Mouse (Mus musculus): ENCODE data around the gene Gapt. TPM values are rescaled to one million over a fixed set of nuclear protein-coding genes. Genes with fewer than 3 reads are reported as not detected.
"Not testable (repeated sequence)": the region's sequence is repeated elsewhere in the genome, so short reads cannot be mapped to it uniquely, and the experiment has no call there.

The Gapt gene
- polyA plus RNA-seq, 1 experiment from 2014 or later: 3.6 TPM

GRCm38 (mm10) chr13:110395179-110395794 is 38.3 kb upstream of the Gapt start:
- no peaks in the 10 kb centered on the region for H3K9me3 ChIP-seq (replicated peaks; ENCODE audit: control insufficient read depth, low read length)
- peak overlapping the region; percentile 82 for H3K4me2 ChIP-seq (ENCODE audit: low read depth, low read length)
- no peaks in the 10 kb centered on the region; the same call in 1 of the 2 replicates for H3K36me3 ChIP-seq (ENCODE audit: control insufficient read depth, insufficient read depth)
- H3K4me3 ChIP-seq (ENCODE audit: low read depth, low read length): peak overlapping the region; percentile 65
- peaks cover 27% of the 10 kb centered on the region for H3K27me3 ChIP-seq (ENCODE audit: control insufficient read depth, insufficient read depth, low read depth, low read length)
- H3K4me1 ChIP-seq (ENCODE audit: control insufficient read depth, low read depth, low read length): no peaks in the 10 kb centered on the region
- H3K9ac ChIP-seq (ENCODE audit: low read depth, low read length): peak overlapping the region; percentile 60
- no peak overlapping the region for H3K27ac ChIP-seq (ENCODE audit: low read length)
- WGBS (ENCODE audit: insufficient replicate concordance): 1% methylated on average over 41 of the region's 41 CpGs
- ATAC-seq (ENCODE audit: low read depth): peak; percentile 9; the same call in 1 of the 2 replicates

- H3K36me3 ChIP-seq (ENCODE audit: control insufficient read depth, insufficient read depth): no peaks in the 10 kb centered on the region; the same call in 1 of the 2 replicates
- H3K27ac ChIP-seq (ENCODE audit: low read length): peak within 1 kb of the TSS; percentile 50; the same call in 1 of the 2 replicates
- ATAC-seq (ENCODE audit: low read depth): peak; percentile 88
Measured at GRCm38 (mm10) chr13:110394291-110395178, 37.5 kb upstream of the Gapt start, which contains the start of gene Plk2. Plk2 (plus strand) TSS chr13:110395046.

DNA sequence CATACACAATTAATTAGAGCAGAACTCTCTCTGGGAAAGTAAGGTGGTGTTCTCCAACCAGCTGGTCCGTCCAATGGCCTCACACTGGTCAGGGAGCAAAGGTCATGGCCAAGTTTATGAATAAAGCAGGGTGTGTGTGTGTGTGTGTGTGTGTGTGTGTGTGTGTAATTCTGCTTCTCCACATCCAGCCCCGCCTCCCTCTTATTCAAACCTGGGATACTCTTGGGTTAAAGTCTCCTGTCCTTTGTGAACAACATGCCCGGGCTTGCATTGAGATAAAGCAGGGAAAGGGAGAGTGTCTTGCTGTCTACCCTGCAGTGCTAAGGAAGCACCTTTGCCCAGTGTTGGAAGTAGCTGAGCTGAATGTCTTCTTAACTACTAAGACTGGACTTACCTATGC is 35.6 kb upstream of the Gapt start:
- Histone ChIP-seq H3K36me3 (ENCODE audit: control insufficient read depth, insufficient read depth) (no peaks in the 10 kb centered on the region; the same call in 1 of the 2 replicates), H3K4me1 (ENCODE audit: control insufficient read depth, low read depth, low read length) (no peaks in the 10 kb centered on the region), H3K9ac (ENCODE audit: low read depth, low read length) (no peak overlapping the region), H3K9me3 (replicated peaks; ENCODE audit: control insufficient read depth, low read length) (no peaks in the 10 kb centered on the region), H3K4me3 (ENCODE audit: low read depth, low read length) (no peak overlapping the region), H3K4me2 (ENCODE audit: low read depth, low read length) (no peak overlapping the region), H3K27me3 (ENCODE audit: control insufficient read depth, insufficient read depth, low read depth, low read length) (peaks cover 27% of the 10 kb centered on the region), H3K27ac (ENCODE audit: low read length) (no peak overlapping the region)
- no peak for ATAC-seq (ENCODE audit: low read depth)
- WGBS (ENCODE audit: insufficient replicate concordance): 26% methylated on average over 3 of the region's 3 CpGs

More at GRCm38 (mm10) chr13:110394291-110395178, 37.5 kb upstream of the Gapt start, which contains the start of gene Plk2:
- Histone ChIP-seq H3K4me2 (ENCODE audit: low read depth, low read length) (peak within 1 kb of the TSS; percentile 82), H3K4me1 (ENCODE audit: control insufficient read depth, low read depth, low read length) (no peaks in the 10 kb centered on the region), H3K27me3 (ENCODE audit: control insufficient read depth, insufficient read depth, low read depth, low read length) (peaks cover 27% of the 10 kb centered on the region), H3K9me3 (replicated peaks; ENCODE audit: control insufficient read depth, low read length) (no peaks in the 10 kb centered on the region), H3K9ac (ENCODE audit: low read depth, low read length) (peak within 1 kb of the TSS; percentile 60), H3K4me3 (ENCODE audit: low read depth, low read length) (peak within 1 kb of the TSS; percentile 65)
- under 1% methylated on average over 71 of the region's 71 CpGs for WGBS (ENCODE audit: insufficient replicate concordance)

- no peaks in the 10 kb centered on the region for H3K36me3 ChIP-seq (ENCODE audit: control insufficient read depth, insufficient read depth)
- peaks cover 27% of the 10 kb centered on the region for H3K27me3 ChIP-seq (ENCODE audit: control insufficient read depth, insufficient read depth, low read depth, low read length)
- H3K4me2 ChIP-seq (ENCODE audit: low read depth, low read length): no peak overlapping the region
- no peaks in the 10 kb centered on the region for H3K9me3 ChIP-seq (replicated peaks; ENCODE audit: control insufficient read depth, low read length)
- 12% methylated on average over 8 of the region's 8 CpGs for WGBS (ENCODE audit: insufficient replicate concordance)
- no peak overlapping the region for H3K9ac ChIP-seq (ENCODE audit: low read depth, low read length)
- ATAC-seq (ENCODE audit: low read depth): no peak
- H3K4me3 ChIP-seq (ENCODE audit: low read depth, low read length): no peak overlapping the region
- H3K27ac ChIP-seq (ENCODE audit: low read length): no peak overlapping the region
- no peaks in the 10 kb centered on the region for H3K4me1 ChIP-seq (ENCODE audit: control insufficient read depth, low read depth, low read length)
Measured at GRCm38 (mm10) chr13:110392210-110392609, 35.2 kb upstream of the Gapt start.

DNA sequence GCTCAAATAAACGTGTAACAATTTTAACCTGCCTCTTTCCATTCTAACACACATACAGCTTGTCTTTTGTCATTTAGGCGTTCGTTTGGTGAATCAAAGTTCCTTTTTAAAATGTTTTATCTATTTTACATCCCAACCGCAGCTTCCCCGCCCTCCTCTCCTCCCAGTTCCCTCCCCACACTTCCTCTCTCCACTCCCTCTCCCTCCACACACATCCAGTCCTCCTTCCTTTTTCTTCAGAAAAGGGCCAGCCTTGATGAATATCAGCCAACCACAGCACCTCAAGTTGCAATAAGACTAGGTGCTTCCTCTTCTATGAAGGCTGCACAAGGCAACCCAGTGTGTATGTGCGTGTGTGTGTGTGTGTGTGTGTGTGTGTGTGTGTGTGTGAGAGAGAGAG is 27.5 kb upstream of the Gapt start:
- Histone ChIP-seq H3K27ac (ENCODE audit: low read length) (no peak overlapping the region), H3K4me3 (ENCODE audit: low read depth, low read length) (no peak overlapping the region), H3K9ac (ENCODE audit: low read depth, low read length) (no peak overlapping the region), H3K27me3 (ENCODE audit: control insufficient read depth, insufficient read depth, low read depth, low read length) (no peaks in the 10 kb centered on the region), H3K4me2 (ENCODE audit: low read depth, low read length) (no peak overlapping the region), H3K36me3 (ENCODE audit: control insufficient read depth, insufficient read depth) (no peaks in the 10 kb centered on the region), H3K9me3 (replicated peaks; ENCODE audit: control insufficient read depth, low read length) (no peaks in the 10 kb centered on the region), H3K4me1 (ENCODE audit: control insufficient read depth, low read depth, low read length) (no peaks in the 10 kb centered on the region)
- 24% methylated on average over 6 of the region's 6 CpGs for WGBS (ENCODE audit: insufficient replicate concordance)
- no peak for ATAC-seq (ENCODE audit: low read depth)

DNA sequence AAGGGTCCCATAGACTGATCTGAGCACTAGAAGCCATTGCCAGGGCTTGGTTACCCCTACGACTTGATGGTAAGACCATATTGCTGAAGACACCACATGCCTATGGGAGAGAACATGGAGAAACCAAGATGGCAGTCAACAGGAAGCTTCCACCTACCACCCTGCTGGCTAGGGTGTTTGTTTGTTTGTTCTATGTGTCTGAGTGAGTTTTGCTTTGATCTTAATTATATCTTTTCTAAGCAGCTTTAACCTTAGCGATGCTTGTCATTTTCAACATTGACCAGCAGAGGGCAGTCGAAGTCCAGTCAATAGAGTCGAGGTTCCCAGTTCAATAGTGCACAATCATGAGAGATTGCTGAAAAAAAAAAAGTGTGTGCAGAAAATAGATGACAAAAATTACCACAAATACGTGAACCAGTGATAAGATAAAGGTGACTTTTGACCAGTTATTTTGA is 25.5 kb upstream of the Gapt start:
- H3K9ac ChIP-seq (ENCODE audit: low read depth, low read length): no peak overlapping the region
- no peak overlapping the region for H3K27ac ChIP-seq (ENCODE audit: low read length)
- no peaks in the 10 kb centered on the region for H3K27me3 ChIP-seq (ENCODE audit: control insufficient read depth, insufficient read depth, low read depth, low read length)
- no peaks in the 10 kb centered on the region for H3K4me1 ChIP-seq (ENCODE audit: control insufficient read depth, low read depth, low read length)
- ATAC-seq (ENCODE audit: low read depth): no peak
- no peak overlapping the region for H3K4me2 ChIP-seq (ENCODE audit: low read depth, low read length)
- H3K9me3 ChIP-seq (replicated peaks; ENCODE audit: control insufficient read depth, low read length): no peaks in the 10 kb centered on the region
- H3K36me3 ChIP-seq (ENCODE audit: control insufficient read depth, insufficient read depth): no peaks in the 10 kb centered on the region
- WGBS (ENCODE audit: insufficient replicate concordance): 17% methylated on average over 5 of the region's 5 CpGs
- H3K4me3 ChIP-seq (ENCODE audit: low read depth, low read length): no peak overlapping the region

- H3K9ac ChIP-seq (ENCODE audit: low read depth, low read length): no peak overlapping the region
- no peaks in the 10 kb centered on the region for H3K27me3 ChIP-seq (ENCODE audit: control insufficient read depth, insufficient read depth, low read depth, low read length)
- WGBS (ENCODE audit: insufficient replicate concordance): 71% methylated on average over 1 of the region's 1 CpGs
- H3K4me2 ChIP-seq (ENCODE audit: low read depth, low read length): no peak overlapping the region
- no peak overlapping the region for H3K4me3 ChIP-seq (ENCODE audit: low read depth, low read length)
- no peaks in the 10 kb centered on the region for H3K9me3 ChIP-seq (replicated peaks; ENCODE audit: control insufficient read depth, low read length)
- ATAC-seq (ENCODE audit: low read depth): no peak
- H3K27ac ChIP-seq (ENCODE audit: low read length): no peak overlapping the region
- H3K36me3 ChIP-seq (ENCODE audit: control insufficient read depth, insufficient read depth): no peaks in the 10 kb centered on the region
- peaks cover 3% of the 10 kb centered on the region; the same call in 1 of the 2 replicates for H3K4me1 ChIP-seq (ENCODE audit: control insufficient read depth, low read depth, low read length)
Measured at GRCm38 (mm10) chr13:110369673-110370072, 12.7 kb upstream of the Gapt start.

- not testable (repeated sequence) for H3K4me2 ChIP-seq (ENCODE audit: low read depth, low read length); H3K9ac ChIP-seq (ENCODE audit: low read depth, low read length); H3K4me3 ChIP-seq (ENCODE audit: low read depth, low read length); H3K4me1 ChIP-seq (ENCODE audit: control insufficient read depth, low read depth, low read length); ATAC-seq (ENCODE audit: low read depth); H3K27ac ChIP-seq (ENCODE audit: low read length); H3K36me3 ChIP-seq (ENCODE audit: control insufficient read depth, insufficient read depth); H3K9me3 ChIP-seq (replicated peaks; ENCODE audit: control insufficient read depth, low read length); H3K27me3 ChIP-seq (ENCODE audit: control insufficient read depth, insufficient read depth, low read depth, low read length)
- 40% methylated on average over 6 of the region's 6 CpGs for WGBS (ENCODE audit: insufficient replicate concordance)
Measured at GRCm38 (mm10) chr13:110368556-110369040, 11.6 kb upstream of the Gapt start.

Measured in liver, embryonic 16.5 days (tissue).